Mouse (Mus musculus) lung, embryonic 14.5 days (tissue): Measurements from ENCODE around the gene Abhd12. TPM values are rescaled to one million over a fixed set of nuclear protein-coding genes. Genes with fewer than 3 reads are reported as not detected.

Experiments used
- ATAC-seq: fragments of 200-750 bp; cut with Nextera tagmentation; 2 replicates; pipeline ENCODE4 v1.8.0; 2017; ENCODE audit warnings: mild to moderate bottlenecking, moderate TSS enrichment, moderate library complexity; ENCODE audit not compliant: insufficient read depth
- DNase-seq: peaks from one replicate; pipeline ENCODE4 v3.0.0-alpha.2; 2015
- H3K27ac ChIP-seq: fragments of 300-500 bp; sonication (generic); 2 replicates; pipeline ENCODE4 v1.5.1; 2014; ENCODE audit warnings: low read depth, mild to moderate bottlenecking, moderate library complexity
- H3K27me3 ChIP-seq: fragments of 300-500 bp; sonication (generic); 2 replicates; pipeline ENCODE4 v1.6.1; 2014; ENCODE audit warnings: low read length, control low read depth; ENCODE audit not compliant: insufficient read depth
- H3K36me3 ChIP-seq: fragments of 300-500 bp; sonication (generic); 2 replicates; pipeline ENCODE4 v1.6.1; 2014; ENCODE audit warnings: control low read depth; ENCODE audit not compliant: insufficient read depth
- H3K4me1 ChIP-seq: fragments of 300-500 bp; sonication (generic); 2 replicates; pipeline ENCODE4 v1.6.1; 2014; ENCODE audit warnings: antibody characterized with exemption, control low read depth; ENCODE audit not compliant: insufficient read depth
- H3K4me2 ChIP-seq: fragments of 300-500 bp; sonication (generic); 2 replicates; pipeline ENCODE4 v1.6.1; 2014; ENCODE audit warnings: mild to moderate bottlenecking
- H3K4me3 ChIP-seq: fragments of 300-500 bp; sonication (generic); 2 replicates; pipeline ENCODE4 v1.5.1; 2014; ENCODE audit warnings: low read depth, low read length
- H3K9ac ChIP-seq: fragments of 300-500 bp; sonication (generic); 2 replicates; pipeline ENCODE4 v1.6.1; 2014
- H3K9me3 ChIP-seq: fragments of 300-500 bp; sonication (generic); 2 replicates; pipeline ENCODE4 v1.6.1; 2016; ENCODE audit warnings: low read depth, low read length, control low read depth
- CTCF ChIP-seq: IDR thresholded peaks from 2 replicates; pipeline ENCODE4 v1.5.1; 2016; ENCODE audit warnings: antibody characterized with exemption, low read depth
- WGBS: fragments of 180-500 bp; shearing (Covaris S2); extraction: QIAGEN DNeasy Blood & Tissue Kit; methylation state at CpG from one replicate; pipeline ENCODE4 v1.1.7; 2014; 5-methylcytosine and 5-hydroxymethylcytosine counted together
- polyA plus RNA-seq: library from polyadenylated mRNA; unstranded; fragments of >200 nt; fragmentation: Nextera tagmentation; extraction: Ambion mirVana; gene quantifications from 2 replicates; pipeline ENCODE4 v1.2.1, GENCODE M21; 2014

Gene Abhd12
- polyA plus RNA-seq, 1 experiment from 2014 or later: 67.2 TPM

DNA sequence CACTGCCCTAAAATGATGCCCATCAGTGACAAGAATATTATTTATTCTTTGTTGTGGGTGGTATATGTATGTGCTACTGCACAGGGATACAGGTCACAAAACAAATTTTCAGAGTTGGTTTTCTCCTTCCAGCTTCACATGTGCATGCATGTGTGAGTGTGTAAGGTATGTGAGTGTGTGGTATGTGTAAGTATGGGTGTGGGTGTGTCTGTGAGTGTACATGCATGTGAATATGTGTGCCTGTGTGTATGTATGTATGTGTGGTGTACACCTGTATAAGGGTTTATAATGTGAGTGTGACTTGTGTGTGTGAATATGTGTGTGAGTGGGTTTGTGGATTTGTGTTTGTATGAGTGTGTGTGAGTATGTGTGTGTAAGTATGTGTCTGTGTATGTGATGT, 49.4 kb downstream of the Abhd12 start:
- Histone ChIP-seq H3K4me3 (no peak overlapping the region), H3K4me1 (no peaks in the 10 kb centered on the region), H3K9ac (no peak overlapping the region), H3K4me2 (no peak overlapping the region), H3K9me3 (no peaks in the 10 kb centered on the region), H3K27ac (no peak overlapping the region), H3K27me3 (no peaks in the 10 kb centered on the region), H3K36me3 (no peaks in the 10 kb centered on the region; the same call in 1 of the 2 replicates)
- TF ChIP-seq CTCF: no peak
- ATAC-seq (no peak), DNase-seq (no peak)

DNA sequence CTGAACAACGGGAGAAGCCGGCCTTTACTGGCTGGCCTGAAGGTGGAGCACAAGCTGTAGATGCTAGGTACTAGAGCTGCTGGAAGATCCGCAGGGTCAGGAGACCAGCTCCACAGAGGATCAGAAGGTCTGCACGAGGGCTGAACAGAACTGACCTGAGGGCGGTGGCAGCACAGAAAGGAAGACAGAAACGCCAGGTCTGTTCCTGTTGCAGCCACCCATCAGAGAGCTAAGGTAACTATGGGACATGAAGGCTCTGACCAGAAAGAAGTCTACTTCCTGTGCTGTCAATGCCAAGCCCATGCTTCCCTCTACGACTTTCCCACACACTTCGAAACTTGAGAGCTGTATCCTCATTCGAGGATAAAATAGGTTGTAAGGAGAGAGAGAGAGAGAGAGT, 53.3 kb downstream of the Abhd12 start:
- TF ChIP-seq CTCF: no peak
- Histone ChIP-seq H3K27ac (no peak overlapping the region), H3K4me2 (no peak overlapping the region), H3K9ac (no peak overlapping the region), H3K27me3 (no peaks in the 10 kb centered on the region), H3K36me3 (no peaks in the 10 kb centered on the region; the same call in 1 of the 2 replicates), H3K4me1 (no peaks in the 10 kb centered on the region), H3K4me3 (no peak overlapping the region), H3K9me3 (no peaks in the 10 kb centered on the region)
- DNase-seq: no peak
- WGBS: 62% methylated on average over 9 of the region's 9 CpGs
- ATAC-seq: no peak

DNA sequence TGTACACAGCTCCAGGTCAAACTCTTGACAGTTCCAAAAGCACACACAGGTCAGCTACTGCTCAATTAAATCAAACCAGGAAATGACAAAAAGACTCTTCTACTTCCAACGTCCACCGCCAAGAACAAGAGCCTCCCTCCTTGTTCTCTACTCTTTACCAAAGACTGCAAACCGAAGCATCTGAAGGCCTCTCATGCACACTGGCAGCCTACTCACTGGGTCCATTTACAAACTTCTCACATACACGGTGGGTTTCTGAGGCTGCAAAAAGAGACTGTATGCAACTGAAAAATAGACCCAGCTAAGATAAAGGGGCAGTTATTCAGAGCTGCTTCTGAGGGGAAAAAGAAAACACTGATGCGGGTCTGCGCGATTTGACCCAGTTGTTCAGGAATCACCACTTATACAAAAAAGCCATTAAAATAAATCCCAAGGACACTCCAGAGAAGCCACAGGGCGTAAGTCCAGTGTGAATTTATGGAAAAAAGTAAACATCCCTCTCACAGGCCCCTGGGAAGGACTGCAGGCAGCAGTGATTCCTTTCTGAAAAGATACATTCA, 57.0 kb downstream of the Abhd12 start:
- WGBS: 68% methylated on average over 8 of the region's 8 CpGs
- no peak overlapping the region for H3K27ac ChIP-seq
- DNase-seq (no peak), ATAC-seq (no peak)
- no peak overlapping the region for H3K9ac ChIP-seq
- TF ChIP-seq CTCF: no peak
- H3K9me3 ChIP-seq: no peaks in the 10 kb centered on the region
- no peaks in the 10 kb centered on the region for H3K27me3 ChIP-seq
- no peak overlapping the region for H3K4me2 ChIP-seq
- H3K4me1 ChIP-seq: no peaks in the 10 kb centered on the region
- peaks cover 3% of the 10 kb centered on the region; the same call in 1 of the 2 replicates for H3K36me3 ChIP-seq
- no peak overlapping the region for H3K4me3 ChIP-seq

DNA sequence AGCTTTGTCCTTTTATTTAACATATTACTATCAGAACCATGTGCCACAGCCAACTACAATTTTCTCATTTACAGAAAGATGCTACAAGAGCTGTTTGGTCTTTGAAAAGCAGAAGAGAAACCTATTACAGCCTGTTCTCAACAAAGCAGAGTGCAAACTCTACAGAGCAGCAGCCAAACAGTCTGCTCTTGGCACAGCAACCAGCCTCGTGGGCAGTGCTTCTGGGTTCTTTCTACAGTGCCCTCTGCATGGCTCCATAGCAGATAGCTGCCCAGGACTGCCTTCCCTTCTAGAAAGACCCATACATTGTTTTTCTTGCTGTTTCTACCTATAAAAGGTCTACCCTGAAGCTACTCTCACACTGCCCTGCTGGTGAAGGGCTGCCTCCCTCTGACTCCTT, 59.7 kb downstream of the Abhd12 start:
- no peak for ATAC-seq
- 64% methylated on average over 1 of the region's 1 CpGs for WGBS
- H3K4me1 ChIP-seq: no peaks in the 10 kb centered on the region
- H3K9ac ChIP-seq: no peak overlapping the region
- TF ChIP-seq CTCF: no peak
- H3K4me2 ChIP-seq: no peak overlapping the region
- no peak for DNase-seq
- no peaks in the 10 kb centered on the region for H3K9me3 ChIP-seq
- no peak overlapping the region for H3K27ac ChIP-seq
- no peak overlapping the region for H3K4me3 ChIP-seq
- peaks cover 3% of the 10 kb centered on the region; the same call in 1 of the 2 replicates for H3K36me3 ChIP-seq
- no peaks in the 10 kb centered on the region for H3K27me3 ChIP-seq

DNA sequence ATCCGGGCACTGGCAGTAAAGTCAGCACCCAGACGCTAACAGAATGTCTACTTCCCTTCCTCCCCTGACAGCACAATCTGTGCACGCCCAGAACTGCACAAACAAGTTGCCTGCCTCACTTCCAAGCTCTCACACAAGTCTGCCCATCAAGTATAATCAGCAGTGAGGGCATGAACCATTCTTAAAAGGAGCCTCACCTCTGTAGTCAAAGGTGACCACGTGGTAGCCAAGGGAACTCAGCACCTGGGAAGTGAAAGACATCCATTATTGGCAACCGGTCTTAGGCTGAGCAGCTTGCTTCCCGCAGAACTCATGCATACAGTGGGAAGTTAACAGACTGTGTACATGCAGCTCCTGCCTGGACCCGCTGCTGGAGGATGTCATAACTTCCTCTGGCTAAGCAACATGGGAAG, 62.5 kb downstream of the Abhd12 start:
- Histone ChIP-seq H3K4me3 (no peak overlapping the region), H3K9ac (no peak overlapping the region), H3K9me3 (no peaks in the 10 kb centered on the region), H3K27me3 (no peaks in the 10 kb centered on the region), H3K27ac (no peak overlapping the region), H3K4me2 (no peak overlapping the region), H3K36me3 (peaks cover 10% of the 10 kb centered on the region; the same call in 1 of the 2 replicates), H3K4me1 (no peaks in the 10 kb centered on the region)
- ATAC-seq: no peak
- TF ChIP-seq CTCF: no peak
- 73% methylated on average over 7 of the region's 7 CpGs for WGBS
- DNase-seq: no peak

DNA sequence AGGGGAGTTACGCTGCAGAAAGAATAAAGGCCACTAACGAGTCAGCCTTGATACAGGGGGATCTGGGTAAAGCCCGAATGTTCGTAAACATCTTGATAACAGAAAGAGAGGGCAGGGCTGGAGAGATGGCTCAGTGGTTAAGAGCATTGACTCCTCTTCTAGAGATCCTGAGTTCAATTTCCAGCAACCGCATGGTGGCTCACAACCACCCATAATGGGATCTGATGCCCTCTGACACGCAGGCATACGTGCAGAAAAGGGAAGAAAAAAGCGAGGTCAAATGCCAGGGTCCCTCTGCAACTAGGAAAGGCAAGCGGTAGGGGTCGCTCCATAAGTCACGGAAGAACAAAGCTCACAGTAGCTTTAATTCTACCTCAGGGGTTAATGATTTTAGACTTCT, 63.4 kb downstream of the Abhd12 start:
- WGBS: 60% methylated on average over 11 of the region's 11 CpGs
- Histone ChIP-seq H3K9me3 (no peaks in the 10 kb centered on the region), H3K4me2 (no peak overlapping the region), H3K4me3 (no peak overlapping the region), H3K9ac (no peak overlapping the region), H3K36me3 (peaks cover 11% of the 10 kb centered on the region; the same call in 1 of the 2 replicates), H3K4me1 (no peaks in the 10 kb centered on the region), H3K27me3 (no peaks in the 10 kb centered on the region), H3K27ac (no peak overlapping the region)
- no peak for TF ChIP-seq CTCF
- ATAC-seq: no peak
- no peak for DNase-seq

DNA sequence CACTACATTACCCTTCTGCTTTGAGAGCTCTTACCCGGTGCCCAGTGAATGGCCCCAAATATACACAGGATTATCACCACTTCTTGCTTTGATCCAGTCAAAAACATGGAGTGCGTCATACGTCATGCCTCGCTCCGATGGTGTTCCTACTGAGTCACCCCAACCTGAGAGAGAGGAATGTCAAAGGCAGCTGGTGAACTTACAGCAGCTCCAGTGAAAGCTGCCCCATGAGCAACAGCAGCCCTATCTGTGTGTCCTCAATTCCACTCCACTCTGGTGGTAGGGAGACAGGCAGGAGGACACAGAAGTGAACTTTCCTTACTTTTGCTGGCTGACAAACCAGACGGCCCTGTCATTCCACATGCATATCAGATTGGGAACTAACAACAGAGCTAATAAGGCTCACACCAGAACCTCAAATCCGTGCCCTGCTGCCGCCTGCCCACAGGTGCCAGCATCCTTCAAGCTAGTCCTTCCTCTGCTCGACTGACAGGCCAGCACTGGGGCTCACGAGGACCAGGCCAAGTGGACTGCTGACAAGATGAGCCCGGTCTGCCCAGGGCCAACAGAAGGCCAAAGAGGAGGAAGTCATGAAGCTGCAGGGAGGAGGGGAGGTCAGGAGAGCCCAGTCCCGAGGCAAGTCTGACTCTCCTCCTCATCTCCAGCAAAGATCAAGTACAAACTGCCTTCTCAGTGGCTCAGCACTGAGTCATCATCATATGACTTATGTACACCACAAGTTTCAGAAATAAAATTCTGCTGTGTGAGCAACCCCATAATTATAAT, 64.7 kb downstream of the Abhd12 start:
- DNase-seq (no peak), ATAC-seq (no peak)
- H3K4me1 ChIP-seq: no peaks in the 10 kb centered on the region
- H3K36me3 ChIP-seq: peaks cover 18% of the 10 kb centered on the region; the same call in 1 of the 2 replicates
- no peak overlapping the region for H3K4me2 ChIP-seq
- H3K9ac ChIP-seq: no peak overlapping the region
- H3K27ac ChIP-seq: no peak overlapping the region
- H3K4me3 ChIP-seq: no peak overlapping the region
- H3K27me3 ChIP-seq: no peaks in the 10 kb centered on the region
- no peaks in the 10 kb centered on the region for H3K9me3 ChIP-seq
- no peak for TF ChIP-seq CTCF
- WGBS: 70% methylated on average over 12 of the region's 12 CpGs
